Mouse (Mus musculus) CH12.LX (cell line): Measurements from ENCODE around the gene Aspa. TPM values are rescaled to one million over a fixed set of nuclear protein-coding genes. Genes with fewer than 3 reads are reported as not detected.

Source experiments
- DNase-seq: peaks from one replicate; pipeline ENCODE4 v3.0.0-alpha.2; 2013; ENCODE audit errors: extremely low read depth
- H3K27ac ChIP-seq: 2 replicates; pipeline ENCODE4 v1.5.1; 2012; ENCODE audit warnings: low read depth, mild to moderate bottlenecking, control low read depth, moderate library complexity; ENCODE audit not compliant: insufficient read depth
- H3K27me3 ChIP-seq: replicated peaks from 2 replicates; pipeline ENCODE3; 2012; ENCODE audit warnings: inconsistent platforms
- H3K36me3 ChIP-seq, 2 experiments: replicated peaks in 1 of 2; 2 replicates each; pipeline versions ENCODE3 to v1.6.1; 2012; ENCODE audit warnings: inconsistent platforms in 1 of 2, low read length in 1 of 2, mild to moderate bottlenecking in 1 of 2, mixed read lengths in 1 of 2, moderate library complexity in 1 of 2; ENCODE audit not compliant: control insufficient read depth in 1 of 2, insufficient read depth in 1 of 2
- H3K4me1 ChIP-seq, 2 experiments: 2 replicates each; pipeline ENCODE4 v1.6.1; 2012; ENCODE audit warnings: inconsistent platforms in 1 of 2, moderate library complexity in 1 of 2; ENCODE audit not compliant: insufficient read depth in 2 of 2, control insufficient read depth in 1 of 2
- H3K4me2 ChIP-seq: 2 replicates; pipeline ENCODE4 v1.6.1; 2012; ENCODE audit warnings: low read depth, mild to moderate bottlenecking, control low read depth; ENCODE audit not compliant: poor library complexity, insufficient read depth, severe bottlenecking
- H3K4me3 ChIP-seq, 3 experiments: fragments of 150-350 bp in 1 of 3; sonication (generic) in 1 of 3; replicated peaks in 1 of 3; 2 replicates each; pipeline versions ENCODE3 to v1.5.1; 2011 to 2012; ENCODE audit warnings: low read depth in 2 of 3, low read length in 2 of 3, mild to moderate bottlenecking in 2 of 3, moderate library complexity in 2 of 3, control low read depth in 1 of 3, improper control_type of control experiment in 1 of 3, inconsistent platforms in 1 of 3, mixed read lengths in 1 of 3; ENCODE audit not compliant: poor library complexity in 1 of 3
- H3K79me2 ChIP-seq: replicated peaks from 2 replicates; pipeline ENCODE4 v1.6.1; 2012; ENCODE audit warnings: mild to moderate bottlenecking, moderate library complexity; ENCODE audit not compliant: control insufficient read depth, poor library complexity, insufficient read depth, severe bottlenecking; ENCODE audit errors: extremely low read depth
- H3K9ac ChIP-seq: 2 replicates; pipeline ENCODE4 v1.6.1; 2012; ENCODE audit warnings: low read depth, mild to moderate bottlenecking, control low read depth, moderate library complexity; ENCODE audit not compliant: insufficient read depth
- H3K9me3 ChIP-seq: replicated peaks from 2 replicates; pipeline ENCODE3; 2012; ENCODE audit warnings: low read length, inconsistent platforms, mixed read lengths
- CHD1 ChIP-seq: IDR thresholded peaks from 2 replicates; pipeline ENCODE4 v1.6.1; 2012; ENCODE audit warnings: low read depth, low read length, improper control_type of control experiment, inconsistent platforms
- CHD2 ChIP-seq: IDR thresholded peaks from 2 replicates; pipeline ENCODE4 v1.6.1; 2011; ENCODE audit warnings: low read length, improper control_type of control experiment
- EP300 ChIP-seq: IDR thresholded peaks from 2 replicates; pipeline ENCODE4 v1.6.1; 2011; ENCODE audit warnings: low read length, improper control_type of control experiment
- IRF4 ChIP-seq: IDR thresholded peaks from 2 replicates; pipeline ENCODE4 v1.6.1; 2014; ENCODE audit warnings: low read depth, mild to moderate bottlenecking, inconsistent platforms, low read length, improper control_type of control experiment
- JUND ChIP-seq: conservative IDR thresholded peaks from 2 replicates; pipeline ENCODE4 v1.6.1; 2011; ENCODE audit warnings: low read depth, low read length, improper control_type of control experiment
- MAFK ChIP-seq: IDR thresholded peaks from 2 replicates; pipeline ENCODE4 v1.6.1; 2011; ENCODE audit warnings: low read length, improper control_type of control experiment; ENCODE audit not compliant: insufficient replicate concordance
- MAZ ChIP-seq: IDR thresholded peaks from 2 replicates; pipeline ENCODE4 v1.6.1; 2012; ENCODE audit warnings: low read depth, mild to moderate bottlenecking, inconsistent platforms, low read length, improper control_type of control experiment, moderate library complexity
- MEF2A ChIP-seq: IDR thresholded peaks from 2 replicates; pipeline ENCODE4 v1.6.1; 2014; ENCODE audit warnings: low read depth, mild to moderate bottlenecking, inconsistent platforms, low read length, improper control_type of control experiment, borderline replicate concordance
- MXI1 ChIP-seq: IDR thresholded peaks from 2 replicates; pipeline ENCODE4 v1.6.1; 2011; ENCODE audit warnings: mild to moderate bottlenecking, low read depth, low read length, improper control_type of control experiment
- MYC ChIP-seq: IDR thresholded peaks from 2 replicates; pipeline ENCODE4 v1.6.1; 2011; ENCODE audit warnings: low read depth, mild to moderate bottlenecking, improper control_type of control experiment, low read length
- NELFE ChIP-seq: IDR thresholded peaks from 2 replicates; pipeline ENCODE4 v1.6.1; 2011; ENCODE audit warnings: low read depth, low read length, improper control_type of control experiment
- PAX5 ChIP-seq: IDR thresholded peaks from 2 replicates; pipeline ENCODE4 v1.6.1; 2012; ENCODE audit warnings: low read length, inconsistent platforms, mixed read lengths
- POLR2A ChIP-seq: IDR thresholded peaks from 2 replicates; pipeline ENCODE4 v1.6.1; 2011; ENCODE audit warnings: low read depth, mild to moderate bottlenecking, improper control_type of control experiment, low read length
- RCOR1 ChIP-seq: conservative IDR thresholded peaks from 2 replicates; pipeline ENCODE4 v1.6.1; 2012; ENCODE audit warnings: low read depth, mild to moderate bottlenecking, inconsistent platforms, low read length, improper control_type of control experiment
- SIN3A ChIP-seq: IDR thresholded peaks from 2 replicates; pipeline ENCODE4 v1.6.1; 2012; ENCODE audit warnings: low read length, improper control_type of control experiment, inconsistent platforms
- SMC3 ChIP-seq: IDR thresholded peaks from 2 replicates; pipeline ENCODE4 v1.6.1; 2011; ENCODE audit warnings: low read depth, low read length, improper control_type of control experiment
- TCF12 ChIP-seq: IDR thresholded peaks from 2 replicates; pipeline ENCODE4 v1.6.1; 2014; ENCODE audit warnings: low read depth, mild to moderate bottlenecking, inconsistent platforms, low read length, improper control_type of control experiment
- USF1 ChIP-seq: IDR thresholded peaks from 2 replicates; pipeline ENCODE4 v1.6.1; 2014; ENCODE audit warnings: low read depth, mild to moderate bottlenecking, inconsistent platforms, low read length, improper control_type of control experiment
- ZC3H11A ChIP-seq: IDR thresholded peaks from 2 replicates; pipeline ENCODE4 v1.6.1; 2012; ENCODE audit warnings: low read depth, mild to moderate bottlenecking, inconsistent platforms, low read length, improper control_type of control experiment
- ZKSCAN1 ChIP-seq: IDR thresholded peaks from 2 replicates; pipeline ENCODE4 v1.6.1; 2012; ENCODE audit warnings: low read depth, inconsistent platforms, low read length, improper control_type of control experiment, borderline replicate concordance
- dilution Hi-C: fragments of 300-500 bp; cut with MboI; formaldehyde crosslinking; loops from 2 replicates; pipeline ENCODE4 v1.14.3; 2020; ENCODE audit warnings: low sequenced_read_pairs; ENCODE audit not compliant: extremely low pct_unique_long_range_greater_than_20kb, extremely low pct_ligation_motif_present
- in situ Hi-C: fragments of 300-500 bp; cut with MboI; formaldehyde crosslinking; loops from 3 replicates; pipeline ENCODE4 v1.14.3; 2019; ENCODE audit warnings: low sequenced_read_pairs, low pct_ligation_motif_present, low pct_unique_long_range_greater_than_20kb, mixed read lengths
- polyA plus RNA-seq: library from polyadenylated mRNA; unstranded; fragments of >175 nt; gene quantifications from 2 replicates; pipeline ENCODE4 v1.2.1, GENCODE M21; 2012; ENCODE audit warnings: low read depth; ENCODE audit not compliant: insufficient read length
- total RNA-seq, 2 experiments: library from RNA; depleted of rRNA; stranded (reverse); fragments of 300-350 nt in 1 of 2; fragments of >200 nt in 1 of 2; gene quantifications; 2 replicates each; pipeline ENCODE4 v1.2.3; 2012 to 2014

The Aspa gene
- total and polyA plus RNA-seq, 3 experiments: not detected

- dilution Hi-C loops (no loop called here), in situ Hi-C loops (no loop called here)
- no peak within 1 kb of the TSS for H3K27ac ChIP-seq
- H3K4me3 ChIP-seq: no peak within 1 kb of the TSS
- H3K79me2 ChIP-seq: no peaks in the 10 kb centered on the region
- peaks cover 66% of the 10 kb centered on the region for H3K27me3 ChIP-seq
- H3K36me3 ChIP-seq: no peaks in the 10 kb centered on the region
- DNase-seq: no peak
- H3K9ac ChIP-seq: no peak within 1 kb of the TSS
- no peaks in the 10 kb centered on the region for H3K4me1 ChIP-seq
- no peak within 1 kb of the TSS for H3K4me2 ChIP-seq
- H3K9me3 ChIP-seq: no peaks in the 10 kb centered on the region
- no peak for TF ChIP-seq RCOR1
- no peak for TF ChIP-seq TCF12
- TF ChIP-seq CHD1: no peak
- TF ChIP-seq MAFK: no peak
- no peak for TF ChIP-seq CHD2
- no peak for TF ChIP-seq SMC3
- TF ChIP-seq MEF2A: no peak
- TF ChIP-seq POLR2A: no peak
- TF ChIP-seq NELFE: no peak
- no peak for TF ChIP-seq IRF4
- TF ChIP-seq MAZ: no peak
- TF ChIP-seq ZKSCAN1: no peak
- TF ChIP-seq USF1: no peak
- TF ChIP-seq PAX5: no peak
- TF ChIP-seq SIN3A: no peak
Observed at GRCm38 (mm10) chr11:73350483-73350882, 21.1 kb upstream of the Aspa start, which contains the start of gene Olfr20. Olfr20 (plus strand) TSS chr11:73350783.

- no peak for DNase-seq
Observed at GRCm38 (mm10) chr11:73336919-73337318, 7.5 kb upstream of the Aspa start.

More at GRCm38 (mm10) chr11:73336919-73337318, 7.5 kb upstream of the Aspa start:
- no peaks in the 10 kb centered on the region for H3K79me2 ChIP-seq
- H3K4me3 ChIP-seq: no peak overlapping the region
- in situ Hi-C loops: no loop called here
- peaks cover 4% of the 10 kb centered on the region for H3K9me3 ChIP-seq
- H3K36me3 ChIP-seq: no peaks in the 10 kb centered on the region
- no peak overlapping the region for H3K27ac ChIP-seq
- no peak overlapping the region for H3K9ac ChIP-seq
- no peak for TF ChIP-seq PAX5
- TF ChIP-seq MYC: no peak
- TF ChIP-seq NELFE: no peak
- TF ChIP-seq MXI1: no peak
- no peak for TF ChIP-seq JUND
- TF ChIP-seq ZC3H11A: no peak
- TF ChIP-seq IRF4: no peak
- TF ChIP-seq EP300: no peak
- peaks cover 60% of the 10 kb centered on the region for H3K27me3 ChIP-seq
- dilution Hi-C loops: no loop called here
- H3K4me1 ChIP-seq: no peaks in the 10 kb centered on the region
- H3K4me2 ChIP-seq: no peak overlapping the region
